Mouse (Mus musculus) retina, postnatal 7 days (tissue): ENCODE data around the gene Fcmr.

Experiments used
- DNase-seq: peaks from one replicate; pipeline ENCODE4 v3.0.0-alpha.2; 2012; ENCODE audit warnings: low read depth, low spot score

The Fcmr gene

GRCm38 (mm10) chr1:130857456-130857855 lies 8.0 kb upstream of the Fcmr start:
- no peak for DNase-seq

DNA sequence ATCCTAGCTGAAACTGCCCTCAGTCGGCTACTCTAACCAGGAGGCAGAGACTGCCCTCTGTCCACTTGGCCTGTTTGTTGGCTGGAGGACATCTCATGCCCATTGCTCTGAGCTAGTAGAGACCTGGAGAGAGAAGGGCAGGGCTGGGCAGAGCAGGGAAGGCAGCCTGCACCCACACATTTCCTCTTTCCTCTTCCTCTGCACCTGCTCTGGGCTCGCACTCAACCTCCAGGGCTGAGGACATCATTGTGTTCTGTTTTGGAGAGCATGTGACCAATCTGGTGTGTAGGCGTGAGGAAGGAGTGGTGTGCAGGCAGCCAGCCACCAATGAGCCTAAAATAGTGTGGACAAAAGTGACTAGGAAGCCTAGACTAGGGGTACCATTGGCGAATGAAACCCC lies 1.2 kb upstream of the Fcmr start:
- DNase-seq, result no peak

DNA sequence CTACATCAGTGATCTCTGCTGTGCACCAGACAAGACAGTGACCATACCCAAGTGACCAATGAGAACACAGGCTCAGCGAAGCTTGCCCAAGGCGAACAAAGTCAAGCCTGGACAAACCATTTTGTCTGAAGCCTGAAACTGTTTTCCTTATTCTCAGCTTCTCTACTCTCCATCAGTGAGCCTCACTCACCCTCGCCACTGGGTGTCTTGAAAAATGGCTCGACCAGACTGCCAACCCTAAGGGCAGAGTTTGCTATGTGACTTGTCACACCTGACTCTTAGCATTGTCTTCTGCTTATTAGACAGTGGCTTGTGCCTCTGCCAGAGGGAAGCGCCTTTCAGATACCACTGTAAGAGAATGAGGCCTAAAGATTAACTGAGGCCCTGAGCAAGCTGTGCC lies 728 bp upstream of the Fcmr start:
- DNase-seq, result no peak

GRCm38 (mm10) chr1:130872912-130873311 lies 7.4 kb downstream of the Fcmr start:
- DNase-seq, result no peak

GRCm38 (mm10) chr1:130875139-130875538 lies 9.7 kb downstream of the Fcmr start:
- peak; percentile 49 for DNase-seq

DNA sequence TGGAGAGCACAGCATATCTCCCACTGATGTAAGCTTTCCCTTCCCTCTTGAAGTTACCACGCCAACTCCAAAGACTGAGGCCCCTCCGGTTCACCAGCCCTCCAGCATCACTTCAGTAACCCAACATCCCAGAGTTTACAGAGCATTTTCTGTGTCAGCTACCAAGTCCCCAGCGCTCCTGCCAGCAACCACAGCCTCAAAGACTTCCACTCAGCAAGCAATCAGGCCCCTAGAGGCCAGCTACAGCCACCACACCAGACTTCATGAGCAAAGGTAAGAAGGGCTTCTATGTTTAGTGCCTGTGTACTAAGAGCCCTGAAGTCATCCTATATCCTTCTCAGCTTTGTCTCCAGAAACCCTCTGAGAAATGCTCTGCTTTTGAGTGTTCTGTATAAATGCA lies 10.4 kb downstream of the Fcmr start:
- DNase-seq, result no peak

DNA sequence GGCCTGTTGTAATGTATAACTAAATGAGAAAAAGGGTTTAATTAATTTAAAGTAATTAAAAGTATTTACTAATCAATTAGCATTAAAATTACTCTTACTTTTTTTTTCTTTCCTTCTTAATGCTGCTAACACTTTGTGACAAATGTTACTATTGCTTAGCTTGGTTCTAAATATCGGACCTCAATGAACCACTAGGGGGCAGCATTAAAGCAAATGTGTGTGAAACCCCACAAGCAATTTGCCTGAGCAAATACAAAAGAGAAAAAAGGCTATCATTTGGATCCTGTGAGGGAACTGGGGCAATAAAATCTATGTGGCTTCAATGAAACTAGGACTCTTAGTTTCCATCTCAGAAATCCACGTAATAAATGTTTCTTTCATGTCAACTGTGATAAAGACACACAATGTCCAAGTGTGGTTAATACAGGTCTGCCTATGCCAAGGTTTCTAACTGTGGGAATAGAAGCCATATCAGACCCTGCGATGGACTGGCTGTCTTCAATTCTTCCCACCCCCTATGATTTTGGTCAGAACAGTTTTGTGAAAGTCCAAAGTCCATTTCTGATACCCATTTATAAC lies 11.6 kb downstream of the Fcmr start:
- DNase-seq, result peak; percentile 51

DNA sequence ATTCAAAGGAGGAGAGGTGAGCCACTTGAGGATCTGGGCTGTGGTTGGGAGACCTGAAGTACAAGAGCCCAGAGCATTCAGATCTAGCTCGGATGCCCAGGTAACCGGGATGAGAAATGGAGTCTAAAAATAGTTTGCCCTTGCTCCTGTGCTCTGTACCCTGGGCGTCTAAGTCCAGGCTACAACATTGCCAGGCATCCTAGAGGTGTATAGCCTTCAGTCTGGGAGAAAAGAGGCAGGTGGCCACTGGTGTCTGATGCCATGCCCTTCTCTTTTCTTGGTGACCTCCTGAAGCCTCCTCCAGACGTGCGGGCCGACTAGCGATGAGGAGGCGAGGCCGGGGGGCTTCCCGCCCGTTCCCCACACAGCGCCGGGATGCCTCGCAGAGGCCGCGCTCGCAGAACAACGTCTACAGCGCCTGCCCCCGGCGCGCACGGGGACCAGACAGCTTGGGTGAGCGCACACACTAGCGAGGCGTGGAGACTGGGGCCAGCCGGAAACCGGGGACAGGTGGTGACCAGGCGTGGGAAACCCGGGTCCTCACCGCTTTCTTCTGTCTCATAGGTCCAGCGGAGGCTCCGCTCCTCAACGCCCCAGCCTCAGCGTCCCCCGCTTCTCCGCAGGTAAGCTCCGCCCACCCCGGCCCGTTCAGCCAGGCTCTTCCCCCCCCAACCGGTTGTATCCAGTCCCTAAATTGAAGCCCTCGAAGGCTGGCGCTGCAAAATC lies 12.6 kb downstream of the Fcmr start:
- no peak for DNase-seq

DNA sequence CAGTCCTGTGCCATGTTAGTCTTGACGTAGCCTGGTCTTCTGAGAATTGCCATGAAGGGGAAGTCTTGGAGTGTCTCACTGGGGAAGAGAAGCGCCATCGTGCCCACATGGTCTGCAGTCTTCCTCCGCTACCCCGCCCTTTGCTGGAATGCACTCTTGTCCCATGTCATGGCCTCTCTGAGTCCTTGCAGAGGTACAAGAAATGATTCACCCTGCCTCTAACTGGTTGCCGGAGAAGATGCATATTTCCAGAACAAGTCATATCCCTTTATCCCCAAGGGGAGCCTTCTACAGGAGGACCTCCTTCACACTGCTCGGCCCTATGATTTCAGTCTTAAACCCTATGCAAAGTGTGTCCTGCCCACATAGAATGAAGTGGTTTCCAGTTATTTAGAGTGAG lies 14.5 kb downstream of the Fcmr start:
- no peak for DNase-seq

- no peak for DNase-seq
Measured at GRCm38 (mm10) chr1:130883146-130883545, 17.7 kb downstream of the Fcmr start.

DNA sequence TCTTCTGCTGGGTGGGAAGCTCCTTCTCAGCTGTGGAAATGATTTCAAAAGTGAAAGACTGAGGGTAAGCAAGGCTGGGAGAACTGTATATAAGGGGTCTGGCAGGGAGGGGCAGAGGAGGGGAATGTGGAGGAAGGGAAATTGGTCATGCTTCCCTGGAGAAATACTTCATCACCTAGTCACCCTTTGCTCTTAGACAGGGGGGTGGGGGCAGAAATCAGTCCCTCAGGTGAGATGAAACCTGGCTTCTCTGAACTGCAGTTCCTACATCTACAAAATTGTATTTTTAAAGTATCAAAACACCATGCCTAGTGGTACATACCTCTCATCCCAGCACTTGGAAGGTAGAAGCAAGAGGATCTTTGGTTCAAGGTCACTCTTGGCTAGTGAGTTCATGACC lies 21.9 kb downstream of the Fcmr start, which contains the start of gene Il24:
Il24 (minus strand) TSS at position 101 of the 400 bp plus-strand sequence.
- DNase-seq, result no peak

- no peak for DNase-seq
Measured at GRCm38 (mm10) chr1:130892446-130892845, 27.0 kb downstream of the Fcmr start.

DNA sequence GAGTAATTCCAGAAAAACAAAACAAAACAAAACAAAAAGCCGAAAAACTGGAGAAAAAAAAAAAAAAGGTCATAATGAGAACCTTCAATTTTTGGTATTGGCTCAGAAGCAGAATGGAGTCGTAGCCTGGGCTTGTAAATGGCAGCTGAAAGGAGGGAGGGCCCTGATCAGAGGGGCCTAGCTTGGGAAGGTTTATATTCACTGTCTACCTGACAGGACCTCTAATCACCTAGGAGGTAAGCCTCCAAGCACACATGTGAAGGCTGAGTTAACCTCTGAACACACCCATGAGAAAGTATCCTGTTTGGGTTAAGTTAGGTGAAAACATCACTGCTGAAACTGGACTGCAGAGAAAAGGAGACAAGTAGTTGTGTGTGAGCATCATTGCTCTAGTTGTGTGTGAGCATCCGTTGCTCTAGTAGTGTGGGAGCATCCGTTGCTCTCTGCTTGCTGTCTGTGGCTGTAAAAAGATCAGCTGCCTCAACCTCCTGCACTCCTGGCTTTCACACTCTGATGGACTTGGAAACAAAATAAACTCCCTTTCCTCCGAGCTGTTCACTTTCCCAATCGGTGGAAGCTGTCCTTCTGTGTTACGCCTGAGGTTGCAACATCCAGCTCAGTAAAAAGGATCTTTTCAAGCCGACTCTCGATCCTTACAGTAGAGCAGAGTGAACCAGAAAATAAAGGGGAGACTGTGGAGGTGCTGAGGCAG lies 28.0 kb downstream of the Fcmr start:
- no peak for DNase-seq

DNA sequence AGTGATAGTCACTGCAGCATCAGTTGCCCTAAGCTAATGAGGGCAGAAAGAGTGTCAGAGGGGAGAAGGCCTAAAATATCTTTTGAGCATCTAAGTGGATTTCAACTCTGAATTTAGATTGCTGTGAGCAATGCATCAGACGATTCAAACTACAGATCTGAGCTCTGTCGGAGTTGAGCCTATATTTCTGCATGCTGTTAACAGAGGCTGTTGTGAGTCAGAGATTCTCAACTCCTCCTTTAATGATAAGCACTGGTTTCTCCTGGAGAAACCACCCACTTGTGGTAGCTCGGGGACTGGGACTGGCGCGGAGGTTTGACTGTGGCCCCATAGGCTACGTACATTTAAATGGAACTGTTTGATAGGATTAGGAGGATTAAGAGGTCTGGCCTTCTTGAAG lies 29.0 kb downstream of the Fcmr start:
- no peak for DNase-seq

DNA sequence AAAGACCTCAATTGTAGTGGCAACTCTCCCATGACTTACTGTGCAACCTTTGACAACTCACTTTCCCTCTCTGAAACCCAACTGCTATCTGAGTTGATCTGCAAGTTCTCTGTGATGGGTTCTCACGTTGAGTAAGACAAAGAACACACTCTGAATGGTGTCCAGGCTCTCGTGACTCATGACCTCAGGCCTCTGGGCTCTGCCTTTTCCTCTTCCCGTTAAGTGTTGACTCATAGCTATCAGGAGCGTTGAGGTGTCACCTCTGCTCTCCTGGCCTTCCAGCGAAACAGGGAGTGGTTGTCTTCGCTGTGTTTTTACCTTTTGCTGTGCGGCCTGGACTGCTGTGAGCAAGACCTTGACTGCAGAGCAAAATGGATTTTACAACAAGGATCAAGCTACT lies 37.0 kb downstream of the Fcmr start:
- DNase-seq, result no peak

DNA sequence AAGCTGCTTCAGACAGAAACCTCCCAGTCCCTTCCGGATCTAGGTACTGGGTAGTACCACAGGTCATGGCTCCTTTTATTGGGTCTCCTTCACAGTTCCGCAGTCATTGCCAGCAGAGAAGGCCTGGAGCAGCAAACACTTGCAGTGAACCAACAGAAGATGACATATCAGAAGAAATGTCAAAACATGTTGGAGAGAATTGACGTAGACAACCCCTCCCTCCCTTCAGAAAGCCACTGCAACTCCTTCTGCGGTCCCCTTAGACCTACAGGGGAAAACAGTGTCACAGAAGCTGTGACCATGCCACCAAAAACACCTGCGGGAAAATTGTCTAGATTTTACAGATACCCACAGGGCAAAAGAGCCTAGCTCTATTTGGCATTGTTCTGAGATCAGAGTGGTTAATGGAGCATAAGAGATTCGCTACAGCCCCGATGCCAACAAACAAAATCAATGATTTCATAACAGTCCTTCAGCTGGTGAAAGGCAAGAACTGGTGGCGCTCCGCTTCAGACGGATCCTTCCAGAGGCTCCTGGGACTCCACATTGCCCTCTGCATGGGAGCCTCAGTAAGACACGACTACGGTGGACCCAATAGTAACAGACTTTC lies 46.0 kb downstream of the Fcmr start, which contains the start of gene Il20:
Il20 (minus strand) TSS at position 51 of the 610 bp plus-strand sequence.
- DNase-seq, result no peak

DNA sequence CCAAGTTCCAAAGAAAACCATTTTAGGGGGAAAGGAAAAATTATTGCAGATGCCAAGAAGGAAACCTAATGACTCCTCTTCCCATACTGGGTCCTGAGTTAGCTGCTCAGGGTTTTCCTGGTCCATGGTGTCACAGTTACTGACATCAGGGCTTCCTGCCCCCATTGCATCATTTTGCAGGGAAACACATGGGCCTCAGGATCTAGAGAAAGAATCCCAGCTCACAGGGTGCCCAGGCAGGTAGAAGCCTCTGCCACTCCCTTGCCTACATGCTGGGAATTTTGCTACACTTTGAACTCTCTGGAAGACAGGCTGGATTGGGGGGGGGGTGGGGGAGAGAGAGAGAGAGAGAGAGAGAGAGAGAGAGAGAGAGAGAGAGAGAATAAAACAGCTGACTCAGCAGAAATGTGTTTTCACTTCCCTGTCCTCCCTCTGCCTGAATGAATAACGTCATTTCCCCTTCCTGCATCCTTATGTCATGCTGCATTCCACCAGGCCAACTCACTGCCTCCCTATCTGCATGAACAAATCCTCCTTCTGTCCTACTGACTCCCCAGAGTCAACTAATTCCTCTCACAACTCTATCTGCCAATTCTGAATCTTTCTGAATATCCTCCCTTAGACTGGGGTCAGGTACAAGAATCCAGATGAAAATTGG lies 53.0 kb downstream of the Fcmr start:
- no peak for DNase-seq

DNA sequence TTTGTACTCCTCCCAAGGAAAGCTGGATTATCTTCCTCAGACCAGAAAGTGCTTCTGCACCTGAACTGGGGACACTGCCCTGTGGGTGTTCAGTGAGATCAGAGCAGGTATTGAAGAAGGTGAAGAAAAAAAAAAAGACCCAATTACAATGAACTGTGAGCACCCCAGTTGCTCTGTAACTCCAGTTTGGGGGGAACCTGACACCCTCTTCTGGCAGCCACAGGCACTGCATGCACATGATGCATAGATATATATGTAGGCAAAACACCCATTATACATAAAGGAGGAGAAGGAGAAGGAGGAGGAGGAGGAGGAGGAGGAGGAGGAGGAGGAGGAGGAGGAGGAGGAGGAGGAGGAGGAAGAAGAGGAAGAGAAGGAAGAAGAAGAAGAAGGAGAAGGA lies 61.0 kb downstream of the Fcmr start:
- no peak for DNase-seq
